Mouse (Mus musculus) T-cell, adult 66 days (primary cell): ENCODE results near the gene Thrap3. TPM values are rescaled to one million over a fixed set of nuclear protein-coding genes. Genes with fewer than 3 reads are reported as not detected.

Experiments
- total RNA-seq, 2 experiments: library from RNA; stranded (reverse); gene quantifications; 3 replicates in 1 of 2; 4 replicates in 1 of 2; pipeline ENCODE4 v1.2.4; 2023

Thrap3 gene
- total RNA-seq = 100 to 1,000 TPM; 542 to 594 TPM

DNA sequence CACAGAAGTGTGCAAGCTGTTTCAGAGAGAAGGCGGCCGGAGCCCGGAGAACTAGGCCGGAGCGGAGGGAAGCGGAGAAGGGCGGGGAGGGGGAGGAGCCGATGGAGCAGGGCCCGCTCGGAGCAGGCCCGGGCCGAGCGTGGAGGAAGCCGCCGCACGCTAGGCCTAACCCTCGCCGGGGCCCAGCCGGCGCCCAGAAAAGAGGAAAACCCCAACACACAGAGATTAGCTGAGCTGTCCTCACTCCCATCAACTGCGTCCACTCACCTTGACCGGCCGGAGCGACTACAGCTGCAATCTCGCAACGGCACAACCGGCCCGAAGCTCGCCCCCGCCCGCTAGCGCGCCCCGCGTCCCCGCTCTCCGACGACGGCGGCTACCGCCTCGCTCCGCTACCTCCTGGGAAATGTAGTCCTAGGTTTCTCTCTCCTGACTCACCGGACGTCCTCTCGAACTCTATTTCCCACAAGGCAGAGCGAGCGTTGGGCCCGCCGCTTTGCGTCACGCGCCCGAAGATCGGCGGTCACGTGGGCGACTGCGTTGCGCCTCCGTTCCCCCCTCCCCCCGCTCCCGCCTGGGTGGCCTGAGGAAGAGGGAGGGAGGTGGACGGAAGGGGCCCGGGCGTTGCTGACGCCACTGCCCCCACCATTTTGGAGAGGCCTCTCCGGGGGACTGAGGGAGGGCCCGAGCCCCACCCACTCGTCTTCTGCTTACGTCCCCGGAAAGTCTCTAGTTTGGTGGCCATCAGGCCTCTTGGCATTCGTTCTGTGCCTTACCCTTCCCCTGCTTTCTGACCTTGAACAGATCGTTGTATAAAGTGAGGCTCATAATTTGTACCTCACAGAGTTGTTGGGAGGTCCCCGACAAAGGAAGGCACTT, at the start of gene Thrap3:
Thrap3 (minus strand) TSS at position 458 of the 879 bp plus-strand sequence.

DNA sequence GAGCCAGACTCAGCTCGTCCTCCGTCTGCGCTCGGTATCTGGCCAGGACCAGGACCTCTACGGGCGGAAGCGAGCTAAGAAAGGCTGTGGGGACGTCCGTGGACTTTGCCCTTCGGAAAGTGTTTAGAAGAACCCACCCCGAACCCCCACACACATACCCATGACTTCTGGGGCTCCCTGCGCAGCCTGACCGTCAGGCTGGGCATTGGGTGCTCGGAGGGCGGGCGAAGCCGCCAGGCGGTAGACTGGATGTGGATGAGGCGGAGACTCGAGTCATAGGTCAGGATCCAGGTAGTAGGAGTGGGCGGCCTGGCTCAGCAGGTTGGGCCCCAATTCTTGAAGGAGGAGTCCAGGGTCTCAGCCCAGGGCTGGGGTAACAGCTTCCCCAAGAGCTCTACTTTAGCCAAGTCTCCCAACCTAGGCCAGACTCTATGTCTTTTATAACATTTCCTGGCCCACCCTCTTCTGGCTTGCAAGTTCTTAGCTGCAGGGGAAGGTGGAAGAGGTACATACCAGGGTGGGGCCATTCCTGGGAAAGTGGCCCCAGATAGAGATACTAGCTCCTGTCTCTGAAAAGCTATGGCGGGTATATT, 39.4 kb downstream of the Thrap3 start, which contains the start of gene Sh3d21:
Sh3d21 (minus strand) TSS at position 425 of the 593 bp plus-strand sequence.

DNA sequence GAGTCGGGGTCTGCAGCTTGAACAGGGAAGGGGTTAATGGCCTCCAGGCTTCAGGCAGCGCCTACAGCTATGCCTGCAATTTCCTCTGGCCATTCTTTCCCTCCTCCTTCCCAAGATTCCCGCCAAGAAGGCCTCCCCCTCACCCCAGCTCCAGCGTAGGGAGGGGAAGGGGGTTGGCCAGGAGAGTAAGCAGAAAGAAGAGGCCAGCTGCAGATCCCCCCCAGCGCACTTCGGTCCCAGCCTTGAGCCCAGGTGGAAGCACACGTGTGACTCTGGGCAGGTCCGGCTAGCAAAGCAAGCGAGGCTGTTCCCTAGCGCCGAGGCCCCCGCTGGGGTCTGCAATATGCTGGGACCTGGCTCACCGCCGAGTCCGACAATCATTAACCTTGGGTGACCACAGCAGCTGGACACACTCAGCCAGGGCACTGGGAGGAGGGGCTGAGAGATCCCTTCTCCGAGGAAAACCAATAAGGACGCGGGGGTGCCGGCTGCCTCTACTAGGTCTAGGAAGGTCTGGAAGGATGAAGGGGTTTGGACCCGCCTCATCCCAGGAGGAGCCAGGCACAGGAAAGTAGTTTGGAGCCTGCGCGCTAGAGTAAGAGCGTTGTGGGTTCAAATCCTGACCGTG, 54.9 kb downstream of the Thrap3 start, which contains the start of gene Eva1b:
Eva1b (plus strand) TSS at position 212 of the 628 bp plus-strand sequence.

Other genes with a start within 250 kb of the Thrap3 start
- gene Csf3r, start 178.2 kb downstream of the Thrap3 start, total RNA-seq = 1 to 10 TPM in 1 of 2 experiments, under 1 TPM in 1; 0.41 to 1.2 TPM
- gene Mrps15, start 155.8 kb downstream of the Thrap3 start, total RNA-seq = 10 to 100 TPM; 48.9 to 52.7 TPM
- gene Oscp1, start 144.2 kb downstream of the Thrap3 start, total RNA-seq = under 1 TPM; 0.47 to 0.61 TPM
- 10 to 100 TPM; 11.6 to 17.4 TPM for gene Lsm10, start 106.1 kb downstream of the Thrap3 start, total RNA-seq
- gene Stk40, start 98.8 kb downstream of the Thrap3 start, total RNA-seq = 10 to 100 TPM; 36.6 to 37.5 TPM
- gene Eva1b, start 55.0 kb downstream of the Thrap3 start, total RNA-seq = 10 to 100 TPM; 18.6 to 19.0 TPM
- gene Sh3d21, start 39.3 kb downstream of the Thrap3 start, total RNA-seq = 1 to 10 TPM; 1.3 to 1.7 TPM
- 10 to 100 TPM; 64.9 to 68.9 TPM for gene Map7d1, start 53.6 kb upstream of the Thrap3 start, total RNA-seq
- gene Trappc3, start 59.6 kb upstream of the Thrap3 start, total RNA-seq = 10 to 100 TPM; 34.9 to 41.5 TPM
- under 1 TPM in 1 of 2 experiments, not detected in 1; 0.12 TPM for gene Col8a2, start 84.0 kb upstream of the Thrap3 start, total RNA-seq
- 10 to 100 TPM; 40.9 to 41.6 TPM for gene Adprhl2, start 118.9 kb upstream of the Thrap3 start, total RNA-seq
- under 1 TPM in 1 of 2 experiments, not detected in 1; 0.64 TPM for gene Tekt2, start 122.9 kb upstream of the Thrap3 start, total RNA-seq
- gene Ago3, start 226.8 kb upstream of the Thrap3 start, total RNA-seq = 10 to 100 TPM; 35.8 to 41.6 TPM